Mouse (Mus musculus) mouse embryonic stem cell (cell line): ENCODE data around the gene Tmem39b.

Source experiments
- in situ Hi-C, 2 experiments: fragments of 300-500 bp; cut with MboI; formaldehyde crosslinking; loops; 1 replicate in 1 of 2; 3 replicates in 1 of 2; pipeline ENCODE4 v1.14.3; 2019 to 2020; ENCODE audit warnings: low sequenced_read_pairs in 2 of 2, low pct_unique_long_range_greater_than_20kb in 1 of 2, mixed read lengths in 1 of 2; ENCODE audit not compliant: unreplicated experiment in 1 of 2

Gene Tmem39b

GRCm38 (mm10) chr4:129633852-129634251 lies 62.8 kb downstream of the Tmem39b start:
- in situ Hi-C loops = no loop called here

GRCm38 (mm10) chr4:129631867-129632266 lies 64.8 kb downstream of the Tmem39b start:
- in situ Hi-C loops = no loop called here

- in situ Hi-C loops = no loop called here
These were observed 65.7 kb downstream of the Tmem39b start for GRCm38 (mm10) chr4:129630944-129631343.
